Mouse (Mus musculus): ENCODE measurements at regions not wholly inside any gene's neighbourhood (a gene's known extent, or its start where the extent isn't known, plus 50 kb on each side); places are given as distances from the start of the nearest gene placed in this dataset.

GRCm38 (mm10) chr10:37316701-37317100 lies 178.0 kb upstream of the Marcks start:
- no peak for DNase-seq

GRCm38 (mm10) chr10:37315804-37316203 lies 177.1 kb upstream of the Marcks start:
- no peak for DNase-seq

- peak; percentile 44 for DNase-seq
Observed at GRCm38 (mm10) chr10:37314746-37315430, 176.2 kb upstream of the Marcks start.

GRCm38 (mm10) chr10:37313461-37313860 lies 174.7 kb upstream of the Marcks start:
- DNase-seq, result no peak

- no peak for DNase-seq
Observed at GRCm38 (mm10) chr10:37310266-37310945, 171.7 kb upstream of the Marcks start.

GRCm38 (mm10) chr10:37304656-37305055 lies 165.9 kb upstream of the Marcks start:
- no peak for DNase-seq

GRCm38 (mm10) chr10:37300181-37300889 lies 161.6 kb upstream of the Marcks start:
- DNase-seq, result no peak

- no peak for DNase-seq
Observed at GRCm38 (mm10) chr10:37298689-37299421, 160.1 kb upstream of the Marcks start.

GRCm38 (mm10) chr10:37294231-37294630 lies 155.5 kb upstream of the Marcks start:
- no peak for DNase-seq

GRCm38 (mm10) chr10:37293292-37293691 lies 154.6 kb upstream of the Marcks start:
- DNase-seq, result no peak

GRCm38 (mm10) chr10:37291639-37292495 lies 153.1 kb upstream of the Marcks start:
- DNase-seq, result no peak

- no peak for DNase-seq
Observed at GRCm38 (mm10) chr10:37289964-37290704, 151.4 kb upstream of the Marcks start.

- no peak for DNase-seq
Observed at GRCm38 (mm10) chr10:37286305-37286704, 147.6 kb upstream of the Marcks start.

GRCm38 (mm10) chr10:37282951-37283350 lies 144.2 kb upstream of the Marcks start:
- no peak for DNase-seq

GRCm38 (mm10) chr10:37280823-37281222 lies 142.1 kb upstream of the Marcks start:
- DNase-seq, result no peak

GRCm38 (mm10) chr10:37280150-37280820 lies 141.6 kb upstream of the Marcks start:
- DNase-seq, result no peak

GRCm38 (mm10) chr10:37279316-37279715 lies 140.6 kb upstream of the Marcks start:
- no peak for DNase-seq

GRCm38 (mm10) chr10:37275857-37276256 lies 137.1 kb upstream of the Marcks start:
- DNase-seq, result no peak

- DNase-seq, result no peak
Observed at GRCm38 (mm10) chr10:37275271-37275670, 136.6 kb upstream of the Marcks start.

- DNase-seq, result no peak
Observed at GRCm38 (mm10) chr10:37271967-37272366, 133.2 kb upstream of the Marcks start.

Measured in right cerebral cortex, postnatal 14 days (tissue).